Mouse (Mus musculus) bone marrow macrophage, adult 2 months (primary cell): ENCODE measurements around the gene Gm379.

Experiments used
- CTCF ChIP-seq: IDR thresholded peaks from 2 replicates; pipeline ENCODE4 v1.5.1; 2012; ENCODE audit warnings: low read depth, mild to moderate bottlenecking, low read length, moderate library complexity
- POLR2A ChIP-seq: IDR thresholded peaks from 2 replicates; pipeline ENCODE4 v1.6.1; 2012; ENCODE audit warnings: mild to moderate bottlenecking, low read depth, low read length, borderline replicate concordance

- TF ChIP-seq POLR2A (no peak), CTCF (no peak)
These were observed 42.7 kb downstream of the Gm379 start for GRCm38 (mm10) chrX:108621991-108622390.
